ENCODE assay signal across 16 mouse cellular contexts in genomic region chr7:100589816-100590215, GRCm38 (mm10). TPM values are rescaled to one million over a fixed set of nuclear protein-coding genes. Genes with fewer than 3 reads are reported as not detected.
A peak's percentile ranks its signal among the peaks of the same experiment; 100 is the strongest.
DNase-seq lines count a peak whose midpoint lies in the region; ATAC-seq and TF ChIP-seq lines count a peak whose summit lies in the region.
"Had no signal": no experiment of that assay in that cellular context is flagged by ENCODE, and none has a peak within 500 bp of the region (broad histone marks: within the 10 kb centered on the region; RNA-seq: fewer than 3 reads in every experiment).

No protein-coding gene starts in this region.

- ATAC-seq in intestine, embryonic 15.5 days: peak; percentile 67
- peak; percentile 29 for ATAC-seq in megakaryocyte, adult 5-6 weeks (ENCODE audit: poor library complexity, severe bottlenecking)
- ATAC-seq in forebrain, postnatal 0 days: no peak

- peaks cover 2 to 10% of the 10 kb centered on the region in 2 experiments; a peak in 3 of 4 replicates for H3K4me1 ChIP-seq in MEL (ENCODE audit: control insufficient read depth in 1 of 2, insufficient read depth in 2 of 2, low read length in 2 of 2)
- no peaks in the 10 kb centered on the region for H3K4me1 ChIP-seq in intestine, embryonic 15.5 days (replicated peaks)
- H3K4me1 ChIP-seq in forebrain, postnatal 0 days (ENCODE audit: insufficient read depth): no peaks in the 10 kb centered on the region

- peaks cover 1% of the 10 kb centered on the region; the same call in 1 of the 2 replicates for H3K79me2 ChIP-seq in MEL (ENCODE audit: control insufficient read depth, insufficient read depth, low read length, poor library complexity)

- WGBS in intestine, embryonic 15.5 days: 56% methylated on average over 1 of the region's 1 CpGs
- 70% methylated on average over 1 of the region's 1 CpGs for WGBS in forebrain, postnatal 0 days

- no peak for TF ChIP-seq CTCF in layer of hippocampus, adult 2 months (conservative IDR thresholded peaks at IDR 0.05)
- TF ChIP-seq CTCF in MEL (IDR thresholded peaks at IDR 0.05 in 2 of 3, conservative IDR thresholded peaks at IDR 0.05 in 1 of 3; ENCODE audit: control insufficient read depth in 1 of 3, insufficient read depth in 1 of 3, low read depth in 2 of 3, low read length in 3 of 3, poor library complexity in 1 of 3, severe bottlenecking in 1 of 3): no peak
- no peak for TF ChIP-seq CTCF in forebrain, postnatal 0 days (IDR thresholded peaks at IDR 0.05; ENCODE audit: low read depth)

- no peak for TF ChIP-seq EP300 in MEL (IDR thresholded peaks at IDR 0.05; ENCODE audit: low read depth in 1 of 2, low read length in 2 of 2)

- DNase-seq in layer of hippocampus, adult 2 months (ENCODE audit: low spot score in 2 of 2): no peak
- no peak for DNase-seq in layer of hippocampus, adult 8-10 months (ENCODE audit: low spot score in 2 of 2)
- peak; percentile 28 for DNase-seq in MEL (ENCODE audit: low read depth, low spot score)
- DNase-seq in forebrain, postnatal 0 days: no peak
- no peak for DNase-seq in ovary, postnatal 36 days (ENCODE audit: low spot score)
- no peak for DNase-seq in embryo, embryonic 11 days
- DNase-seq: cerebellum, adult 2 months; gastrocnemius, postnatal 14 days; heart, postnatal 10 days; kidney, adult 9 months; lung, adult 2 months; midbrain, embryonic 14.5 days; right cerebral cortex, postnatal 14 days had no signal

- TF ChIP-seq POLR2A in MEL (IDR thresholded peaks at IDR 0.05; ENCODE audit: control insufficient read depth in 1 of 2, insufficient read depth in 1 of 2, low read depth in 1 of 2, low read length in 2 of 2, poor library complexity in 1 of 2): no peak

- H3K27ac ChIP-seq in layer of hippocampus, adult 2 months: peak overlapping the region; percentile 95; the same call in 1 of the 2 replicates
- H3K27ac ChIP-seq in MEL (ENCODE audit: control insufficient read depth, low read depth, low read length): no peak overlapping the region
- H3K27ac ChIP-seq in intestine, embryonic 15.5 days: peak overlapping the region; percentile 78
- H3K27ac ChIP-seq in forebrain, postnatal 0 days (ENCODE audit: low read depth, low read length): no peak overlapping the region

- peak overlapping the region; percentile 17 for H3K4me2 ChIP-seq in intestine, embryonic 15.5 days (replicated peaks)
- H3K4me2 ChIP-seq in forebrain, postnatal 0 days (ENCODE audit: low read depth): no peak overlapping the region

- H3K4me3 ChIP-seq in layer of hippocampus, adult 2 months: no peak overlapping the region
- no peak overlapping the region for H3K4me3 ChIP-seq in MEL (ENCODE audit: control insufficient read depth in 1 of 2, insufficient read depth in 1 of 2, low read depth in 2 of 2, low read length in 2 of 2)
- H3K4me3 ChIP-seq in intestine, embryonic 15.5 days (replicated peaks): no peak overlapping the region
- H3K4me3 ChIP-seq in forebrain, postnatal 0 days (ENCODE audit: low read depth, low read length): no peak overlapping the region

- H3K27me3 ChIP-seq in MEL (ENCODE audit: control insufficient read depth in 1 of 2, insufficient read depth in 2 of 2, low read length in 2 of 2): no peaks in the 10 kb centered on the region
- H3K27me3 ChIP-seq in intestine, embryonic 15.5 days (replicated peaks): no peaks in the 10 kb centered on the region
- H3K27me3 ChIP-seq in forebrain, postnatal 0 days (ENCODE audit: insufficient read depth, low read length): no peaks in the 10 kb centered on the region
- H3K27me3 ChIP-seq: neural tube, embryonic 15.5 days had no signal

- H3K36me3 ChIP-seq in MEL (ENCODE audit: control insufficient read depth in 1 of 2, insufficient read depth in 2 of 2, low read length in 2 of 2): peaks cover 0 to 14% of the 10 kb centered on the region in 2 experiments; a peak in 2 of 4 replicates
- H3K36me3 ChIP-seq in intestine, embryonic 15.5 days: no peaks in the 10 kb centered on the region
- no peaks in the 10 kb centered on the region for H3K36me3 ChIP-seq in forebrain, postnatal 0 days (ENCODE audit: insufficient read depth)
- H3K36me3 ChIP-seq: neural tube, embryonic 15.5 days had no signal

- no peak overlapping the region for H3K9ac ChIP-seq in MEL (ENCODE audit: control insufficient read depth, low read depth, low read length, poor library complexity, severe bottlenecking)
- no peak overlapping the region for H3K9ac ChIP-seq in intestine, embryonic 15.5 days
- no peak overlapping the region for H3K9ac ChIP-seq in forebrain, postnatal 0 days

- H3K9me3 ChIP-seq in MEL (replicated peaks; ENCODE audit: insufficient read depth, low read length): no peaks in the 10 kb centered on the region
- H3K9me3 ChIP-seq in intestine, embryonic 15.5 days: no peaks in the 10 kb centered on the region
- H3K9me3 ChIP-seq in forebrain, postnatal 0 days (ENCODE audit: low read length): no peaks in the 10 kb centered on the region
- H3K9me3 ChIP-seq: neural tube, embryonic 15.5 days had no signal

- TF ChIP-seq RAD21 in MEL (IDR thresholded peaks at IDR 0.05; ENCODE audit: low read depth, low read length): no peak

TF ChIP-seq in MEL, 35 proteins besides CTCF, POLR2A, EP300 and RAD21:
- TF ChIP-seq POLR2AphosphoS2 (IDR thresholded peaks at IDR 0.05; ENCODE audit: low read length) (no peak), MAX (IDR thresholded peaks at IDR 0.05; ENCODE audit: low read length) (peak; percentile 35; the same call in 1 of the 2 replicates)

RNA-seq across cellular contexts. Expression of gene Rab6a, which starts 17.4 kb away (rescaled TPM):
- total RNA-seq in layer of hippocampus, adult 2 months (2021): 100 to 1,000 TPM; 349 to 374 TPM
- total RNA-seq in layer of hippocampus, adult 8-10 months (2022): 100 to 1,000 TPM; 340 to 373 (median 364) TPM
- 43.2 and 45.1 TPM in 2 replicates for total RNA-seq in MEL (2012; rRNA removed)
- polyA plus RNA-seq in MEL (2012; ENCODE audit: insufficient read depth in 1 of 2, insufficient read length in 2 of 2, low read depth in 1 of 2, low replicate concordance in 2 of 2, missing spikeins in 1 of 2): 10 to 100 TPM; 58.4 to 92.8 TPM
- polyA plus RNA-seq in intestine, embryonic 15.5 days (2015; fragmentation: Nextera tagmentation; extraction: Ambion mirVana): 105 and 116 TPM in 2 replicates
- total RNA-seq in megakaryocyte, adult 5-6 weeks (2015): 102 and 106 TPM in 2 replicates
- 87.5 and 100 TPM in 2 replicates for total RNA-seq in megakaryocyte, adult 5-6 weeks (2017)
- total RNA-seq in forebrain, postnatal 0 days (2014; rRNA removed): 299 and 313 TPM in 2 replicates
- polyA plus RNA-seq in forebrain, postnatal 0 days (2015; fragmentation: Nextera tagmentation; extraction: Ambion mirVana): 258 and 305 TPM in 2 replicates

RNA-seq across cellular contexts. Expression of gene Mrpl48, which starts 18.3 kb away (rescaled TPM):
- 10 to 100 TPM; 64.8 to 67.1 TPM for total RNA-seq in layer of hippocampus, adult 2 months (2021)
- 10 to 100 TPM; 65.1 to 69.0 (median 66.7) TPM for total RNA-seq in layer of hippocampus, adult 8-10 months (2022)
- total RNA-seq in MEL (2012; rRNA removed): 39.5 and 45.5 TPM in 2 replicates
- 10 to 100 TPM in 1 of 2 experiments, not detected in 1; 67.3 TPM for polyA plus RNA-seq in MEL (2012; ENCODE audit: insufficient read depth in 1 of 2, insufficient read length in 2 of 2, low read depth in 1 of 2, low replicate concordance in 2 of 2, missing spikeins in 1 of 2)
- polyA plus RNA-seq in intestine, embryonic 15.5 days (2015; fragmentation: Nextera tagmentation; extraction: Ambion mirVana): 87.7 and 87.9 TPM in 2 replicates
- total RNA-seq in megakaryocyte, adult 5-6 weeks (2015): 49.4 and 54.0 TPM in 2 replicates
- 62.2 and 83.3 TPM in 2 replicates for total RNA-seq in megakaryocyte, adult 5-6 weeks (2017)
- 28.9 and 44.9 TPM in 2 replicates for total RNA-seq in forebrain, postnatal 0 days (2014; rRNA removed)
- polyA plus RNA-seq in forebrain, postnatal 0 days (2015; fragmentation: Nextera tagmentation; extraction: Ambion mirVana): 88.4 and 97.7 TPM in 2 replicates

RNA-seq across cellular contexts. Expression of gene Coa4, which starts 52.9 kb away (rescaled TPM):
- 1 to 10 TPM; 7.8 to 9.4 TPM for total RNA-seq in layer of hippocampus, adult 2 months (2021)
- total RNA-seq in layer of hippocampus, adult 8-10 months (2022): 1 to 10 TPM; 7.9 to 9.9 (median 9.2) TPM
- total RNA-seq in MEL (2012; rRNA removed): 6.1 and 8.1 TPM in 2 replicates
- polyA plus RNA-seq in MEL (2012; ENCODE audit: insufficient read depth in 1 of 2, insufficient read length in 2 of 2, low read depth in 1 of 2, low replicate concordance in 2 of 2, missing spikeins in 1 of 2): 10 to 100 TPM in 1 of 2 experiments, not detected in 1; 13.8 TPM
- 40.8 and 49.3 TPM in 2 replicates for polyA plus RNA-seq in intestine, embryonic 15.5 days (2015; fragmentation: Nextera tagmentation; extraction: Ambion mirVana)
- 24.7 and 31.5 TPM in 2 replicates for total RNA-seq in megakaryocyte, adult 5-6 weeks (2015)
- 19.4 and 23.0 TPM in 2 replicates for total RNA-seq in megakaryocyte, adult 5-6 weeks (2017)
- 4.8 and 10.3 TPM in 2 replicates for total RNA-seq in forebrain, postnatal 0 days (2014; rRNA removed)
- polyA plus RNA-seq in forebrain, postnatal 0 days (2015; fragmentation: Nextera tagmentation; extraction: Ambion mirVana): 3.5 and 5.7 TPM in 2 replicates

Comparison
In these comparisons a context has a peak if more than half of its experiments do, and no peak if none do; other contexts are left out.
1. H3K27ac ChIP-seq: peak in layer of hippocampus, adult 2 months (single experiment) and intestine, embryonic 15.5 days (single experiment); none in MEL (single experiment) and forebrain, postnatal 0 days (single experiment).